22 mouse cellular contexts compared by ENCODE assay signal in genomic region chr4:136434029-136434428, GRCm38 (mm10). TPM values are rescaled to one million over a fixed set of nuclear protein-coding genes. Genes with fewer than 3 reads are reported as not detected.
A peak's percentile ranks its signal among the peaks of the same experiment; 100 is the strongest.
DNase-seq lines count a peak whose midpoint lies in the region; ATAC-seq and TF ChIP-seq lines count a peak whose summit lies in the region.
"Had no signal": no experiment of that assay in that cellular context is flagged by ENCODE, and none has a peak within 500 bp of the region (broad histone marks: within the 10 kb centered on the region; RNA-seq: fewer than 3 reads in every experiment).

No protein-coding gene starts in this region.

- H3K9me3 ChIP-seq in intestine, postnatal 0 days (ENCODE audit: control insufficient read depth): no peaks in the 10 kb centered on the region
- H3K9me3 ChIP-seq in intestine, embryonic 16.5 days (ENCODE audit: control insufficient read depth, low read length): no peaks in the 10 kb centered on the region
- no peaks in the 10 kb centered on the region for H3K9me3 ChIP-seq in MEL (replicated peaks; ENCODE audit: insufficient read depth, low read length)
- no peaks in the 10 kb centered on the region for H3K9me3 ChIP-seq in stomach, postnatal 0 days (ENCODE audit: control insufficient read depth, low read length)
- H3K9me3 ChIP-seq: forebrain, embryonic 10.5 days; heart, embryonic 13.5 days; limb, embryonic 15.5 days had no signal

- peak; percentile 25 for DNase-seq in MEL (ENCODE audit: low read depth, low spot score)
- DNase-seq in adrenal gland, postnatal 36 days: peak; percentile 68 to 69
- peak; percentile 25 for DNase-seq in stomach, postnatal 0 days (ENCODE audit: low spot score)
- DNase-seq in thymus, postnatal 36 days: no peak
- DNase-seq in gastrocnemius, postnatal 25 days: no peak
- no peak for DNase-seq in yolk sac, embryonic 10.5 days (ENCODE audit: low spot score)
- DNase-seq: cerebellum, postnatal 14 days; gastrocnemius, postnatal 36 days; heart, postnatal 4 days; kidney, postnatal 14 days; layer of hippocampus, adult 9-11 months; lung, adult 18-20 months; midbrain, embryonic 14.5 days; right cerebral cortex, postnatal 25 days; thymus, postnatal 14 days had no signal

- no peak overlapping the region for H3K4me2 ChIP-seq in intestine, postnatal 0 days (replicated peaks; ENCODE audit: low read depth)
- H3K4me2 ChIP-seq in intestine, embryonic 16.5 days (ENCODE audit: low read depth, low read length): no peak overlapping the region
- H3K4me2 ChIP-seq in stomach, postnatal 0 days (replicated peaks; ENCODE audit: low read depth): no peak overlapping the region
- H3K4me2 ChIP-seq: heart, embryonic 13.5 days; limb, embryonic 15.5 days had no signal

- TF ChIP-seq POLR2A in MEL (IDR thresholded peaks at IDR 0.05; ENCODE audit: control insufficient read depth in 1 of 2, insufficient read depth in 1 of 2, low read depth in 1 of 2, low read length in 2 of 2, poor library complexity in 1 of 2): no peak

- 80% methylated on average over 4 of the region's 4 CpGs for WGBS in intestine, postnatal 0 days
- WGBS in intestine, embryonic 16.5 days: 78% methylated on average over 4 of the region's 4 CpGs
- 65% methylated on average over 4 of the region's 4 CpGs for WGBS in stomach, postnatal 0 days

- no peak for TF ChIP-seq RAD21 in MEL (IDR thresholded peaks at IDR 0.05; ENCODE audit: low read depth, low read length)

- no peak overlapping the region for H3K4me3 ChIP-seq in intestine, postnatal 0 days (ENCODE audit: low read depth, low read length)
- H3K4me3 ChIP-seq in intestine, embryonic 16.5 days (ENCODE audit: low read length): no peak overlapping the region
- no peak overlapping the region for H3K4me3 ChIP-seq in MEL (ENCODE audit: control insufficient read depth in 1 of 2, insufficient read depth in 1 of 2, low read depth in 2 of 2, low read length in 2 of 2)
- no peak overlapping the region for H3K4me3 ChIP-seq in stomach, postnatal 0 days (ENCODE audit: low read depth, low read length)
- H3K4me3 ChIP-seq: forebrain, embryonic 10.5 days; heart, embryonic 13.5 days; limb, embryonic 15.5 days had no signal

- no peak for TF ChIP-seq CTCF in intestine, postnatal 0 days (IDR thresholded peaks at IDR 0.05; ENCODE audit: low read depth)
- TF ChIP-seq CTCF in MEL (IDR thresholded peaks at IDR 0.05 in 2 of 3, conservative IDR thresholded peaks at IDR 0.05 in 1 of 3; ENCODE audit: control insufficient read depth in 1 of 3, insufficient read depth in 1 of 3, low read depth in 2 of 3, low read length in 3 of 3, poor library complexity in 1 of 3, severe bottlenecking in 1 of 3): no peak
- TF ChIP-seq CTCF in stomach, postnatal 0 days (IDR thresholded peaks at IDR 0.05; ENCODE audit: low read depth): no peak

- H3K36me3 ChIP-seq in intestine, postnatal 0 days (ENCODE audit: control insufficient read depth, insufficient read depth): no peaks in the 10 kb centered on the region
- no peaks in the 10 kb centered on the region for H3K36me3 ChIP-seq in intestine, embryonic 16.5 days (ENCODE audit: control insufficient read depth, insufficient read depth, low read length)
- H3K36me3 ChIP-seq in MEL (ENCODE audit: control insufficient read depth in 1 of 2, insufficient read depth in 2 of 2, low read length in 2 of 2): peaks cover 0 to 3% of the 10 kb centered on the region in 2 experiments; a peak in 1 of 4 replicates
- no peaks in the 10 kb centered on the region for H3K36me3 ChIP-seq in stomach, postnatal 0 days (ENCODE audit: control insufficient read depth, insufficient read depth, low read length)
- H3K36me3 ChIP-seq: forebrain, embryonic 10.5 days; heart, embryonic 13.5 days; limb, embryonic 15.5 days had no signal

- no peaks in the 10 kb centered on the region for H3K79me2 ChIP-seq in MEL (ENCODE audit: control insufficient read depth, insufficient read depth, low read length, poor library complexity)

- no peak overlapping the region for H3K9ac ChIP-seq in intestine, postnatal 0 days (ENCODE audit: low read depth, low read length)
- H3K9ac ChIP-seq in intestine, embryonic 16.5 days (ENCODE audit: low read depth, low read length): no peak overlapping the region
- H3K9ac ChIP-seq in MEL (ENCODE audit: control insufficient read depth, low read depth, low read length, poor library complexity, severe bottlenecking): no peak overlapping the region
- no peak overlapping the region for H3K9ac ChIP-seq in stomach, postnatal 0 days (ENCODE audit: low read length)
- H3K9ac ChIP-seq: heart, embryonic 13.5 days; limb, embryonic 15.5 days had no signal

- H3K4me1 ChIP-seq in intestine, postnatal 0 days (replicated peaks; ENCODE audit: control insufficient read depth, insufficient read depth, low read length): no peaks in the 10 kb centered on the region
- H3K4me1 ChIP-seq in intestine, embryonic 16.5 days (ENCODE audit: control insufficient read depth, insufficient read depth, low read length): no peaks in the 10 kb centered on the region
- no peaks in the 10 kb centered on the region for H3K4me1 ChIP-seq in MEL (ENCODE audit: control insufficient read depth in 1 of 2, insufficient read depth in 2 of 2, low read length in 2 of 2)
- peaks cover 2% of the 10 kb centered on the region; the same call in 1 of the 2 replicates for H3K4me1 ChIP-seq in stomach, postnatal 0 days (replicated peaks; ENCODE audit: control insufficient read depth, insufficient read depth)

- H3K27me3 ChIP-seq in intestine, postnatal 0 days (replicated peaks; ENCODE audit: control insufficient read depth, insufficient read depth, low read length): no peaks in the 10 kb centered on the region
- H3K27me3 ChIP-seq in intestine, embryonic 16.5 days (replicated peaks; ENCODE audit: control insufficient read depth, insufficient read depth, low read length): no peaks in the 10 kb centered on the region
- H3K27me3 ChIP-seq in MEL (ENCODE audit: control insufficient read depth in 1 of 2, insufficient read depth in 2 of 2, low read length in 2 of 2): no peaks in the 10 kb centered on the region
- no peaks in the 10 kb centered on the region for H3K27me3 ChIP-seq in stomach, postnatal 0 days (ENCODE audit: control insufficient read depth, insufficient read depth, low read length)
- H3K27me3 ChIP-seq: limb, embryonic 15.5 days; Patski had no signal

- peak; percentile 31; the same call in 1 of the 2 replicates for ATAC-seq in intestine, postnatal 0 days
- no peak for ATAC-seq in intestine, embryonic 16.5 days
- ATAC-seq in stomach, postnatal 0 days (ENCODE audit: low FRiP score, low TSS enrichment): peak; percentile 74
- ATAC-seq: Patski had no signal

- TF ChIP-seq EP300 in MEL (IDR thresholded peaks at IDR 0.05; ENCODE audit: low read depth in 1 of 2, low read length in 2 of 2): no peak
- TF ChIP-seq EP300 in stomach, postnatal 0 days (optimal IDR thresholded peaks at IDR 0.05): no peak

- H3K27ac ChIP-seq in intestine, postnatal 0 days (ENCODE audit: low read depth, low read length): no peak overlapping the region
- no peak overlapping the region for H3K27ac ChIP-seq in intestine, embryonic 16.5 days (ENCODE audit: low read length)
- no peak overlapping the region for H3K27ac ChIP-seq in MEL (ENCODE audit: control insufficient read depth, low read depth, low read length)
- H3K27ac ChIP-seq in stomach, postnatal 0 days (replicated peaks): 0 out of 2 replicates have a peak overlapping the region, but pooled peaks have one; percentile 8
- H3K27ac ChIP-seq: forebrain, embryonic 10.5 days; heart, embryonic 13.5 days; limb, embryonic 15.5 days had no signal

TF ChIP-seq in MEL, 35 proteins besides CTCF, POLR2A, EP300 and RAD21:
- no peak for TF ChIP-seq ZKSCAN1 (IDR thresholded peaks at IDR 0.05; ENCODE audit: low read depth, low read length)
- TF ChIP-seq MXI1 (IDR thresholded peaks at IDR 0.05; ENCODE audit: low read depth, low read length): no peak
- TF ChIP-seq USF1 (IDR thresholded peaks at IDR 0.05; ENCODE audit: low read depth, low read length): no peak
- no peak for TF ChIP-seq ZMIZ1 (IDR thresholded peaks at IDR 0.05; ENCODE audit: low read depth, low read length)
- TF ChIP-seq POLR2AphosphoS5 (IDR thresholded peaks at IDR 0.05; ENCODE audit: borderline replicate concordance, low read depth, low read length): no peak
TF ChIP-seq in MEL: peak in this region for 0.

RNA-seq across cellular contexts. Expression of gene Htr1d, which starts 10.7 kb away (rescaled TPM):
- polyA plus RNA-seq in intestine, postnatal 0 days (2015; fragmentation: Nextera tagmentation; extraction: Ambion mirVana): 0.16 and 0.37 TPM in 2 replicates
- 0.10 and 0.16 TPM in 2 replicates for polyA plus RNA-seq in intestine, embryonic 16.5 days (2015; fragmentation: Nextera tagmentation; extraction: Ambion mirVana)
- not detected in 2 replicates for total RNA-seq in MEL (2012; rRNA removed)
- polyA plus RNA-seq in MEL (2012; ENCODE audit: insufficient read depth in 1 of 2, insufficient read length in 2 of 2, low read depth in 1 of 2, low replicate concordance in 2 of 2, missing spikeins in 1 of 2): not detected
- under 1 TPM in 1 of 2 experiments, not detected in 1; 0.10 TPM for total RNA-seq in adrenal gland, postnatal 36 days (2021)
- 0.06 and 0.34 TPM in 2 replicates for polyA plus RNA-seq in stomach, postnatal 0 days (2015; fragmentation: Nextera tagmentation; extraction: Ambion mirVana)
- not detected for total RNA-seq in gastrocnemius, postnatal 25 days (2021)
- total RNA-seq: gastrocnemius, postnatal 36 days; heart, postnatal 4 days; megakaryocyte progenitor cell, adult 5-6 weeks had no signal

RNA-seq across cellular contexts. Expression of gene 6030445D17Rik, which starts 28.0 kb away (rescaled TPM):
- polyA plus RNA-seq in intestine, postnatal 0 days (2015; fragmentation: Nextera tagmentation; extraction: Ambion mirVana): 0.50 and 0.59 TPM in 2 replicates
- polyA plus RNA-seq in intestine, embryonic 16.5 days (2015; fragmentation: Nextera tagmentation; extraction: Ambion mirVana): 0.27 and 0.50 TPM in 2 replicates
- 0.26 and 0.46 TPM in 2 replicates for total RNA-seq in MEL (2012; rRNA removed)
- under 1 TPM in 1 of 2 experiments, not detected in 1; 0.77 TPM for polyA plus RNA-seq in MEL (2012; ENCODE audit: insufficient read depth in 1 of 2, insufficient read length in 2 of 2, low read depth in 1 of 2, low replicate concordance in 2 of 2, missing spikeins in 1 of 2)
- total RNA-seq in adrenal gland, postnatal 36 days (2021): under 1 TPM; 0.26 to 0.53 TPM
- 0.33 and 0.40 TPM in 2 replicates for polyA plus RNA-seq in stomach, postnatal 0 days (2015; fragmentation: Nextera tagmentation; extraction: Ambion mirVana)
- total RNA-seq in gastrocnemius, postnatal 25 days (2021): under 1 TPM in 1 of 2 experiments, not detected in 1; 0.15 TPM
- total RNA-seq: megakaryocyte progenitor cell, adult 5-6 weeks had no signal
- polyA plus RNA-seq: heart, embryonic 13.5 days had no signal

RNA-seq across cellular contexts. Expression of gene Luzp1, which starts 35.5 kb away (rescaled TPM):
- polyA plus RNA-seq in intestine, postnatal 0 days (2015; fragmentation: Nextera tagmentation; extraction: Ambion mirVana): 82.9 and 100 TPM in 2 replicates
- 96.8 and 115 TPM in 2 replicates for polyA plus RNA-seq in intestine, embryonic 16.5 days (2015; fragmentation: Nextera tagmentation; extraction: Ambion mirVana)
- 7.3 and 7.5 TPM in 2 replicates for total RNA-seq in MEL (2012; rRNA removed)
- 10 to 100 TPM in 1 of 2 experiments, not detected in 1; 13.4 TPM for polyA plus RNA-seq in MEL (2012; ENCODE audit: insufficient read depth in 1 of 2, insufficient read length in 2 of 2, low read depth in 1 of 2, low replicate concordance in 2 of 2, missing spikeins in 1 of 2)
- total RNA-seq in adrenal gland, postnatal 36 days (2021): 10 to 100 TPM; 30.7 to 35.7 TPM
- polyA plus RNA-seq in stomach, postnatal 0 days (2015; fragmentation: Nextera tagmentation; extraction: Ambion mirVana): 54.6 and 67.8 TPM in 2 replicates
- 10 to 100 TPM; 17.0 to 18.2 TPM for total RNA-seq in gastrocnemius, postnatal 25 days (2021)

Comparison
In these comparisons a context has a peak if more than half of its experiments do, and no peak if none do; other contexts are left out.
1. DNase-seq: peak in MEL (single experiment), adrenal gland, postnatal 36 days (2 of 2) and stomach, postnatal 0 days (single experiment); none in thymus, postnatal 36 days (0 of 2), gastrocnemius, postnatal 25 days (single experiment) and yolk sac, embryonic 10.5 days (single experiment).